Mouse (Mus musculus) forebrain, embryonic 10.5 days (tissue): ENCODE data around the gene Plekhh1. TPM values are rescaled to one million over a fixed set of nuclear protein-coding genes. Genes with fewer than 3 reads are reported as not detected.

Experiments used
- DNase-seq: peaks from one replicate; pipeline ENCODE4 v3.0.0-alpha.2; 2017; ENCODE audit warnings: low spot score; ENCODE audit errors: extremely low spot score
- H3K27ac ChIP-seq: fragments of 300-500 bp; sonication (generic); 2 replicates; pipeline ENCODE4 v1.5.1; 2016; ENCODE audit warnings: mild to moderate bottlenecking
- H3K27me3 ChIP-seq: fragments of 300-500 bp; sonication (generic); 2 replicates; pipeline ENCODE4 v1.6.1; 2016; ENCODE audit warnings: mild to moderate bottlenecking; ENCODE audit not compliant: poor library complexity, severe bottlenecking
- H3K36me3 ChIP-seq: fragments of 300-500 bp; sonication (generic); replicated peaks from 2 replicates; pipeline ENCODE4 v1.6.1; 2016; ENCODE audit warnings: mild to moderate bottlenecking, moderate library complexity
- H3K4me1 ChIP-seq: fragments of 300-500 bp; sonication (generic); 2 replicates; pipeline ENCODE4 v1.6.1; 2016
- H3K4me3 ChIP-seq: fragments of 300-500 bp; sonication (generic); 2 replicates; pipeline ENCODE4 v1.5.1; 2016; ENCODE audit warnings: mild to moderate bottlenecking, moderate library complexity
- H3K9me3 ChIP-seq: fragments of 300-500 bp; sonication (generic); 2 replicates; pipeline ENCODE4 v1.6.1; 2016; ENCODE audit warnings: mild to moderate bottlenecking, moderate library complexity
- WGBS: fragments of 180-500 bp; shearing (Covaris S2); methylation state at CpG from one replicate; pipeline ENCODE4 v1.1.7; 2016; 5-methylcytosine and 5-hydroxymethylcytosine counted together
- polyA plus RNA-seq: library from polyadenylated mRNA; unstranded; fragments of >200 nt; fragmentation: Nextera tagmentation; extraction: Ambion mirVana; gene quantifications from 2 replicates; pipeline ENCODE4 v1.2.1, GENCODE M21; 2016

The Plekhh1 gene
- polyA plus RNA-seq, 1 experiment from 2014 or later, result 6.6 TPM

GRCm38 (mm10) chr12:79041436-79041835, 12.5 kb downstream of the Plekhh1 start:
- no peak overlapping the region for H3K4me3 ChIP-seq
- peaks cover 48% of the 10 kb centered on the region for H3K36me3 ChIP-seq
- H3K4me1 ChIP-seq, result no peaks in the 10 kb centered on the region
- H3K27ac ChIP-seq, result no peak overlapping the region
- no peaks in the 10 kb centered on the region for H3K27me3 ChIP-seq
- H3K9me3 ChIP-seq, result no peaks in the 10 kb centered on the region
- no peak for DNase-seq

GRCm38 (mm10) chr12:79044668-79045067, 15.7 kb downstream of the Plekhh1 start:
- DNase-seq, result no peak
- H3K36me3 ChIP-seq, result peaks cover 59% of the 10 kb centered on the region
- H3K27ac ChIP-seq, result no peak overlapping the region
- 86% methylated on average over 8 of the region's 8 CpGs for WGBS
- no peaks in the 10 kb centered on the region for H3K4me1 ChIP-seq
- H3K9me3 ChIP-seq, result no peaks in the 10 kb centered on the region
- no peaks in the 10 kb centered on the region for H3K27me3 ChIP-seq
- no peak overlapping the region for H3K4me3 ChIP-seq

GRCm38 (mm10) chr12:79046171-79046570, 17.2 kb downstream of the Plekhh1 start:
- H3K27ac ChIP-seq, result no peak overlapping the region
- no peaks in the 10 kb centered on the region for H3K4me1 ChIP-seq
- peaks cover 63% of the 10 kb centered on the region for H3K36me3 ChIP-seq
- H3K4me3 ChIP-seq, result no peak overlapping the region
- WGBS, result 91% methylated on average over 6 of the region's 6 CpGs
- H3K27me3 ChIP-seq, result no peaks in the 10 kb centered on the region
- no peak for DNase-seq
- no peaks in the 10 kb centered on the region for H3K9me3 ChIP-seq

- H3K36me3 ChIP-seq, result peaks cover 54% of the 10 kb centered on the region
- no peaks in the 10 kb centered on the region for H3K9me3 ChIP-seq
- no peak for DNase-seq
- 92% methylated on average over 7 of the region's 7 CpGs for WGBS
- no peaks in the 10 kb centered on the region for H3K27me3 ChIP-seq
- H3K27ac ChIP-seq, result no peak overlapping the region
- H3K4me3 ChIP-seq, result no peak overlapping the region
- no peaks in the 10 kb centered on the region for H3K4me1 ChIP-seq
These were observed 18.2 kb downstream of the Plekhh1 start for GRCm38 (mm10) chr12:79047203-79047602.

GRCm38 (mm10) chr12:79048898-79049297, 19.9 kb downstream of the Plekhh1 start:
- Histone ChIP-seq H3K4me3 (no peak overlapping the region), H3K36me3 (peaks cover 55% of the 10 kb centered on the region), H3K4me1 (no peaks in the 10 kb centered on the region), H3K9me3 (no peaks in the 10 kb centered on the region), H3K27ac (no peak overlapping the region), H3K27me3 (no peaks in the 10 kb centered on the region)
- no peak for DNase-seq
- 88% methylated on average over 1 of the region's 1 CpGs for WGBS

- H3K27me3 ChIP-seq, result no peaks in the 10 kb centered on the region
- WGBS, result 81% methylated on average over 2 of the region's 2 CpGs
- DNase-seq, result no peak
- H3K4me3 ChIP-seq, result no peak overlapping the region
- H3K9me3 ChIP-seq, result no peaks in the 10 kb centered on the region
- H3K27ac ChIP-seq, result no peak overlapping the region
- no peaks in the 10 kb centered on the region for H3K4me1 ChIP-seq
- H3K36me3 ChIP-seq, result peaks cover 58% of the 10 kb centered on the region
These were observed 20.8 kb downstream of the Plekhh1 start for GRCm38 (mm10) chr12:79049807-79050206.

- no peak for DNase-seq
- 85% methylated on average over 3 of the region's 3 CpGs for WGBS
- Histone ChIP-seq H3K4me3 (no peak overlapping the region), H3K4me1 (no peaks in the 10 kb centered on the region), H3K9me3 (no peaks in the 10 kb centered on the region), H3K27me3 (no peaks in the 10 kb centered on the region), H3K27ac (no peak overlapping the region), H3K36me3 (peaks cover 57% of the 10 kb centered on the region)
These were observed 21.7 kb downstream of the Plekhh1 start for GRCm38 (mm10) chr12:79050545-79051212.

- WGBS, result 87% methylated on average over 2 of the region's 2 CpGs
- Histone ChIP-seq H3K27me3 (no peaks in the 10 kb centered on the region), H3K36me3 (peaks cover 53% of the 10 kb centered on the region), H3K9me3 (no peaks in the 10 kb centered on the region), H3K27ac (no peak overlapping the region), H3K4me3 (no peak overlapping the region), H3K4me1 (no peaks in the 10 kb centered on the region)
- no peak for DNase-seq
These were observed 23.1 kb downstream of the Plekhh1 start for GRCm38 (mm10) chr12:79052073-79052472.

GRCm38 (mm10) chr12:79055276-79055675, 26.3 kb downstream of the Plekhh1 start:
- DNase-seq, result no peak
- Histone ChIP-seq H3K9me3 (no peaks in the 10 kb centered on the region), H3K36me3 (peaks cover 51% of the 10 kb centered on the region), H3K4me1 (no peaks in the 10 kb centered on the region), H3K27me3 (no peaks in the 10 kb centered on the region), H3K27ac (no peak overlapping the region), H3K4me3 (no peak overlapping the region)
- WGBS, result 92% methylated on average over 7 of the region's 7 CpGs

- H3K36me3 ChIP-seq, result peaks cover 48% of the 10 kb centered on the region
- no peaks in the 10 kb centered on the region for H3K27me3 ChIP-seq
- H3K27ac ChIP-seq, result no peak overlapping the region
These were observed 30.6 kb downstream of the Plekhh1 start for GRCm38 (mm10) chr12:79059573-79059972.

GRCm38 (mm10) chr12:79060134-79060533, 31.2 kb downstream of the Plekhh1 start:
- no peak overlapping the region for H3K4me3 ChIP-seq
- H3K27me3 ChIP-seq, result no peaks in the 10 kb centered on the region
- DNase-seq, result no peak
- WGBS, result 93% methylated on average over 9 of the region's 9 CpGs
- H3K36me3 ChIP-seq, result peaks cover 48% of the 10 kb centered on the region
- no peak overlapping the region for H3K27ac ChIP-seq
- peaks cover 3% of the 10 kb centered on the region; the same call in 1 of the 2 replicates for H3K4me1 ChIP-seq
- no peaks in the 10 kb centered on the region for H3K9me3 ChIP-seq

More at GRCm38 (mm10) chr12:79059573-79059972, 30.6 kb downstream of the Plekhh1 start:
- peaks cover 3% of the 10 kb centered on the region; the same call in 1 of the 2 replicates for H3K4me1 ChIP-seq
- WGBS, result 84% methylated on average over 6 of the region's 6 CpGs
- no peak overlapping the region for H3K4me3 ChIP-seq
- DNase-seq, result no peak
- H3K9me3 ChIP-seq, result no peaks in the 10 kb centered on the region

- no peak for DNase-seq
- no peak overlapping the region for H3K27ac ChIP-seq
- peaks cover 49% of the 10 kb centered on the region for H3K36me3 ChIP-seq
- peaks cover 3% of the 10 kb centered on the region; the same call in 1 of the 2 replicates for H3K4me1 ChIP-seq
- no peaks in the 10 kb centered on the region for H3K27me3 ChIP-seq
- WGBS, result 87% methylated on average over 7 of the region's 7 CpGs
- H3K4me3 ChIP-seq, result no peak overlapping the region
- H3K9me3 ChIP-seq, result no peaks in the 10 kb centered on the region
These were observed 32.0 kb downstream of the Plekhh1 start for GRCm38 (mm10) chr12:79060766-79061652.

- Histone ChIP-seq H3K4me3 (no peak overlapping the region), H3K9me3 (no peaks in the 10 kb centered on the region), H3K27ac (no peak overlapping the region), H3K36me3 (peaks cover 77% of the 10 kb centered on the region), H3K27me3 (no peaks in the 10 kb centered on the region), H3K4me1 (peaks cover 3% of the 10 kb centered on the region; the same call in 1 of the 2 replicates)
- no peak for DNase-seq
- 93% methylated on average over 13 of the region's 13 CpGs for WGBS
These were observed 35.5 kb downstream of the Plekhh1 start for GRCm38 (mm10) chr12:79064451-79064850.
